In genomic region chr14:62350186-62350585, GRCm38 (mm10) we compare ENCODE assay signal across 28 mouse cellular contexts. TPM values are rescaled to one million over a fixed set of nuclear protein-coding genes. Genes with fewer than 3 reads are reported as not detected.
"Had no signal": no experiment of that assay in that cellular context is flagged by ENCODE, and none has a peak within 500 bp of the region (broad histone marks: within the 10 kb centered on the region; RNA-seq: fewer than 3 reads in every experiment).

No protein-coding gene starts in this region.

- H3K27ac ChIP-seq: gastrocnemius, adult 2 months; heart, embryonic 10.5 days; hindbrain, embryonic 10.5 days; hindbrain, embryonic 12.5 days; hindbrain, embryonic 14.5 days; intestine, embryonic 15.5 days; layer of hippocampus, adult 2 months; left cerebral cortex, adult 2 months; limb, embryonic 10.5 days; liver, embryonic 13.5 days; liver, embryonic 15.5 days had no signal

- H3K4me2 ChIP-seq: heart, embryonic 12.5 days; hindbrain, embryonic 12.5 days; hindbrain, embryonic 14.5 days; intestine, embryonic 15.5 days; limb, embryonic 12.5 days; liver, embryonic 11.5 days; liver, embryonic 13.5 days; liver, embryonic 15.5 days had no signal

- ATAC-seq: hindbrain, embryonic 16.5 days; inflammation-experienced regulatory T-cells, adult 6 months; intestine, embryonic 15.5 days; intestine, postnatal 0 days had no signal

- H3K36me3 ChIP-seq: intestine, embryonic 15.5 days had no signal

- H3K9ac ChIP-seq: heart, embryonic 12.5 days; hindbrain, embryonic 12.5 days; hindbrain, embryonic 14.5 days; intestine, embryonic 15.5 days; limb, embryonic 12.5 days; liver, embryonic 13.5 days; liver, embryonic 15.5 days had no signal

- H3K4me3 ChIP-seq: gastrocnemius, adult 2 months; heart, embryonic 10.5 days; heart, embryonic 12.5 days; hindbrain, embryonic 10.5 days; hindbrain, embryonic 12.5 days; intestine, embryonic 15.5 days; layer of hippocampus, adult 2 months; left cerebral cortex, adult 2 months; limb, embryonic 10.5 days; limb, embryonic 12.5 days; liver, embryonic 13.5 days; liver, embryonic 15.5 days had no signal

- H3K9me3 ChIP-seq: heart, embryonic 10.5 days; heart, embryonic 12.5 days; hindbrain, embryonic 10.5 days; hindbrain, embryonic 12.5 days; intestine, embryonic 15.5 days; limb, embryonic 10.5 days; limb, embryonic 12.5 days; liver, embryonic 13.5 days; liver, embryonic 15.5 days had no signal

- H3K27me3 ChIP-seq: heart, embryonic 12.5 days; hindbrain, embryonic 12.5 days; intestine, embryonic 15.5 days; limb, embryonic 12.5 days; liver, embryonic 13.5 days; liver, embryonic 15.5 days had no signal

- DNase-seq: gastrocnemius, adult 2 months; gastrocnemius, postnatal 10 days; gastrocnemius, postnatal 25 days; heart, postnatal 10 days; heart, postnatal 4 days; kidney, adult 2 months; kidney, adult 9 months; kidney, postnatal 10 days; kidney, postnatal 25 days; kidney, postnatal 4 days; liver; liver, embryonic 13.5 days had no signal

- H3K4me1 ChIP-seq: hindbrain, embryonic 10.5 days; intestine, embryonic 15.5 days; liver, embryonic 13.5 days; liver, embryonic 15.5 days had no signal

RNA-seq across cellular contexts. Expression of gene Dleu7, which starts 57.3 kb away (rescaled TPM):
- total RNA-seq: gastrocnemius, adult 2 months; gastrocnemius, postnatal 25 days; granulocyte monocyte progenitor cell, adult 5-6 weeks had no signal
- polyA plus RNA-seq: inflammation-experienced regulatory T-cells, adult 6 months had no signal
